Mouse (Mus musculus): ENCODE results near the gene Slc10a7. TPM values are rescaled to one million over a fixed set of nuclear protein-coding genes. Genes with fewer than 3 reads are reported as not detected.

The Slc10a7 gene
- polyA plus RNA-seq, 1 experiment from 2014 or later = 18.7 TPM

DNA sequence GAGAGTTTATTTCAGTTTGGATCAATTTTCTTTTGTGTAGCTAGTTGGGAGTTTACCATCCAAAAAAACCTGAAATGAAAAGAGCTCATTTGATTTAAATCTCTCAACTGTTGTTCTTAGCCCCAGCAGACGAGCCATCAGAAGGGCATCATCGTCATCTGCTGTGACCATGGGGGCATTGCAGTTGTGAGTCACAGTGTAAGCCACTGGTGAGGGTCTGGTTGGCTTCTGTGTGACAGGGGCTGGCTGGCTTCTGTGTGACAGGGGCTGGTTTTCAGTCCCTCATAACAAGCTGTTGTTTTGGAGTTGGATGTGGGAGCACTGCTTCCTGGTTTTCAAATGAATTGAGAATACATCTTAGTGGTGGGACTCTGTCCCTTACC, 41.6 kb downstream of the Slc10a7 start:
- no peak overlapping the region for H3K4me3 ChIP-seq (replicated peaks)
- WGBS = 75% methylated on average over 2 of the region's 2 CpGs
- H3K36me3 ChIP-seq = no peaks in the 10 kb centered on the region
- no peaks in the 10 kb centered on the region for H3K4me1 ChIP-seq
- H3K27me3 ChIP-seq (replicated peaks) = no peaks in the 10 kb centered on the region
- H3K9me3 ChIP-seq = no peaks in the 10 kb centered on the region
- no peak overlapping the region for H3K4me2 ChIP-seq
- no peak for ATAC-seq (ENCODE audit: insufficient read depth, low FRiP score, low read depth)
- H3K9ac ChIP-seq = no peak overlapping the region
- H3K27ac ChIP-seq = no peak overlapping the region

DNA sequence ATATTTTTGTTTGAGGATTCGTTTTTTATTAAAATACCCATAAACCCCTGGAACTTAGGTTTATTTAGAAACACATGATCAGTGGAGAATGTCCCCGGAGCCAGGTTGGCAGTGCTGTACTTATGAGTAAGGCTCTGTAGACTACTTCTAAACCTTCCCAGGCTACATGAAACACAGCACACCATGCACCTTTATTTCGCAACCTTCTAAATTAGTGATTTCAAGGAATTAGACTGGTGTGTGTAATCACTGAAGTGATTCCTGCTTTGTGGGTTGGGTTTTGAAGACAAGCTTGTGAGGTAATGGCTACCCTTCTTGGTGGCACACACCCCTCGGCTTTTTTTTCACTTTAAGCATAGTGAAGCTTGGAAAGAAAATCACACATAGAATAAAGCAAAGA, 46.7 kb downstream of the Slc10a7 start:
- H3K27me3 ChIP-seq (replicated peaks) = no peaks in the 10 kb centered on the region
- H3K4me1 ChIP-seq = no peaks in the 10 kb centered on the region
- no peak overlapping the region for H3K27ac ChIP-seq
- H3K4me2 ChIP-seq = no peak overlapping the region
- no peak overlapping the region for H3K9ac ChIP-seq
- WGBS = 87% methylated on average over 4 of the region's 4 CpGs
- no peaks in the 10 kb centered on the region for H3K36me3 ChIP-seq
- H3K9me3 ChIP-seq = no peaks in the 10 kb centered on the region
- no peak for ATAC-seq (ENCODE audit: insufficient read depth, low FRiP score, low read depth)
- no peak overlapping the region for H3K4me3 ChIP-seq (replicated peaks)

DNA sequence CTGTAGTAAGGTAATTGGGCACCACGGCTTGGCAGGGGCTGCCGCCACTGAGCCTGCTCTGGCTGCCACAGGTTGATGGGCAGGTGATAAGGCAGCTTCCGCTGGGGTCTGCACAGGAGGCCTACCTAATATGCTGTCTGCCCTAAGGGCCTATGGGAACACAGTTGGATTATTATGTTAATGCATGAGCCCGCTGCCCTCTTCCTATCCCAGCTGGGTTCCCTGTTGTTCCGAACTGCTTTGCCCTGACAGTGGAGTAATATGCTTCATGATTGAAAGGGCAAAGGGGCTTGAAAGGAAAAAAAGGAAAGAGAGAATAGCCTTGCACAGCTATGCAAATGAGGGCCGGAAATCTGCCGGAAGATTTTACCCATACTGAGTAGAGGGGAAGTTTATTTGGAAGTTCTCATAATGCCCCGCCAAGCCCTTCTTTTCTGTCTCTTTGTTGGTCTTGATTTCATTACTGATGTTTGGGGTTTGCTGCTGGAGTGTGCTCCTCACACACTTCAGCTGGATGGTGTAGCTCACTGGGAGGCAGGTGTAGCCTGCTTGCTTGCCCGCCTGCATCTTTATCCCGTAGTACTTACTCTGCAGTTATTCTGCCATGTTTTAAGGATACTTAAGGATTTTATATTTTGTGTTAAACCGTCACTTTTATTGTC, 47.8 kb downstream of the Slc10a7 start:
- Histone ChIP-seq H3K9me3 (no peaks in the 10 kb centered on the region), H3K27ac (no peak overlapping the region), H3K36me3 (no peaks in the 10 kb centered on the region), H3K27me3 (replicated peaks) (no peaks in the 10 kb centered on the region), H3K4me2 (no peak overlapping the region), H3K9ac (no peak overlapping the region), H3K4me3 (replicated peaks) (no peak overlapping the region), H3K4me1 (no peaks in the 10 kb centered on the region)
- WGBS = 81% methylated on average over 11 of the region's 11 CpGs
- ATAC-seq (ENCODE audit: insufficient read depth, low FRiP score, low read depth) = no peak

DNA sequence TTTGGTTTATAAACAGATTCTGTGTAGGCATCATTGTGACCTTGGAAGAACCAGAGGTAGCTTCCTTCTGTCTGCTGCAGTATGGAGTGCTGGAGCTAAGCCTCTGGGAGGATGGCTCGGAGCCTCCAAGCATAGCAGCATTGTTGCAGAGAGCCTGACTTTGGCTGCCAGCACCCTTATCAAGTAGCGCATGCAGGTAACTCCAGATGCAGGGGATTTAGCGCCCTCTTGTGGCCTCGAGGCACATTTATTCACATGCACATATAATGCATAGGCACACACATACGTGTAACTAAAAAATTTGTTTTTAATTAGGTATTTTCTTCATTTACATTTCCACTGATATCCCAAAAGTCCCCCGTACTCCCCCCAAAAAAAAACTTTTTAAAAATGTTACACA, 52.5 kb downstream of the Slc10a7 start:
- Histone ChIP-seq H3K9me3 (no peaks in the 10 kb centered on the region), H3K4me2 (no peak overlapping the region), H3K4me3 (replicated peaks) (no peak overlapping the region), H3K27me3 (replicated peaks) (no peaks in the 10 kb centered on the region), H3K4me1 (no peaks in the 10 kb centered on the region), H3K27ac (no peak overlapping the region), H3K9ac (no peak overlapping the region), H3K36me3 (no peaks in the 10 kb centered on the region)
- WGBS = 85% methylated on average over 6 of the region's 6 CpGs
- no peak for ATAC-seq (ENCODE audit: insufficient read depth, low FRiP score, low read depth)

DNA sequence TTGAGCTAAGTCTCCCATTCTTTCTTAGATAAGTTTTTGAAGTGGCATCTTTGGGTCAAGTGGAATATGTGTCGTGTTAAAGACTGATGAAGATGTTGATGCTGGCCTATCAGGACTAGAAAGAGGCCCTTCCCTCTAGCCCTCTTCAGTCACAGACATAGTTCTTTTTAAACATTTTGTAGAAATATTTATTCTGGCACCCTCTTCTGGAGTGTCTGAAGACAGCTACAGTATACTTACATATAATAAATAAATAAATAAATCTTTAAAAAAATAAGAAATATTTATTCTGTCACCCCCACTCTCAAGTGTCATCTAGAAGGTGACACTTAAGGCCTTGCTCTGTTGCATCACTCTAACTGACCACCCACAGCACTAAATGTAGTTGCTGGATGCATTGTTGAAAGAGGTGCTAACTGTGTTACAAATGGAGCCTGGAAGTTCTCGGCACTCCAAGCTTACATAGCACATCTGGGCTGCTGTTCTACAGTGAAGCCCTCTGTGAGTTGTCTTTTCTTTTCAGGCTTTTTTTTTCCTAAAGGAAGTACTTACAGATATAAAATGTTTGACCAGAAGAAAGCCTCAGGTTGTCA, 54.4 kb downstream of the Slc10a7 start:
- Histone ChIP-seq H3K9ac (no peak overlapping the region), H3K27me3 (replicated peaks) (no peaks in the 10 kb centered on the region), H3K4me1 (no peaks in the 10 kb centered on the region), H3K36me3 (no peaks in the 10 kb centered on the region), H3K4me3 (replicated peaks) (no peak overlapping the region), H3K9me3 (no peaks in the 10 kb centered on the region), H3K4me2 (no peak overlapping the region), H3K27ac (no peak overlapping the region)
- no peak for ATAC-seq (ENCODE audit: insufficient read depth, low FRiP score, low read depth)
- 65% methylated on average over 2 of the region's 2 CpGs for WGBS

DNA sequence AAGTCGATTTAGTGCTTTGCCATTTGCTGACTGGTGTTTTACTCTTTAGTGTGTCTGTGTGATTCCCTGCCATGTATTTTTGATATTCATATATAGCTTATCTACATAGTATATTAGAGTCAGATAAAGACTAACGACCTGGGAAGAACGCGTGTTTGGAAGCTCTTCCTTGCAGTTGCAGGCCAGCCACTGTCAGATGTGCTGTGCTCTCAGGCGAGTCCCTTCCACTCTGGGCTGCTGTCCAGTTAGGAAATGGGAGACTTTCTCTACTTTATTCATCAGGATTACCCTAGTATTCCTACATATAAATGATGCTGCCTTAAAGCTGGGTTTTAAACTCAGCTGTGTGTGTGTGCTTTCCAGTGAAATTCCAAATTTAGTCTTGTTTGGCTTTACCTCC, 55.1 kb downstream of the Slc10a7 start:
- no peak overlapping the region for H3K4me2 ChIP-seq
- WGBS = 63% methylated on average over 5 of the region's 5 CpGs
- H3K36me3 ChIP-seq = no peaks in the 10 kb centered on the region
- no peak for ATAC-seq (ENCODE audit: insufficient read depth, low FRiP score, low read depth)
- H3K9ac ChIP-seq = no peak overlapping the region
- H3K9me3 ChIP-seq = no peaks in the 10 kb centered on the region
- no peak overlapping the region for H3K4me3 ChIP-seq (replicated peaks)
- no peaks in the 10 kb centered on the region for H3K4me1 ChIP-seq
- no peak overlapping the region for H3K27ac ChIP-seq
- H3K27me3 ChIP-seq (replicated peaks) = no peaks in the 10 kb centered on the region

DNA sequence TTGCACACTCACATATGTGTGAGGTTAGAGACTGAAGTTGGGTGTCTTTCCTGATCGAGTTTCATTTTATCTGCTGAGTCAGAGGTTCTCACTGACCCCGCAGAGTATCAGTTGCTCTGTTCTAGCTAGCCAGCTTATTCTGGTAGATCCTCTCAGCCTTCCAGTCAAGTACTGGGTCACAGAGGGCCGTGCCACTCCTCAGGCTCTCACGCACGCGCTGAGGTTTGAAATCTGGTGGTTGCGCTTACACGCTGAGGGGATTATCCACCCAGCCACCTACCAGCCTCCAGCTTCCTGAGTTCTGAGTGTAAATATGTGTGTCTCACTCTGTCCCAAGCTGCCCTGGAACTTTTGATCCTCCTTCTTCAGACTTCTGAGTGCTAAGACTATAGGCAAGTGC, 59.0 kb downstream of the Slc10a7 start:
- ATAC-seq (ENCODE audit: insufficient read depth, low FRiP score, low read depth) = no peak
- 78% methylated on average over 8 of the region's 8 CpGs for WGBS

DNA sequence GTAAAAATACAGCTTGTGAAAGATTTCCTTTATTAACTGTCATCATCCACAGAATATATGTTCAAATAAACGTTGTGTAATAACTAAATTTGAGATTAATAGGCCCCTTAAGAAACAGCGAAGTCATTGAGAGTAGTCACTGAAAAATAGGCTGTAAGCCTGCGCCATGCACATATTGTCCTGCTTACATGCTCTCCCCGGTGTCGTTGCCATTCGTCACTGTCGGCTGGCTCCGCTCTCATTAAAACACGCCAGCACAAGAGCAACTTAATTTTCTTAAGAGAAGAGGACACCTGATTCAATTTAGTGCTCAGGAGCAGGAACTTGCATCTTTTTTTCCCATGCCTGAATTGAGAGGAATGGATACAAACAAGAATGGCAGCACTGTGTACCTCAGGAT, 62.4 kb downstream of the Slc10a7 start:
- H3K27ac ChIP-seq = no peak overlapping the region
- H3K4me3 ChIP-seq (replicated peaks) = no peak overlapping the region
- no peaks in the 10 kb centered on the region for H3K36me3 ChIP-seq
- H3K27me3 ChIP-seq (replicated peaks) = no peaks in the 10 kb centered on the region
- no peaks in the 10 kb centered on the region for H3K4me1 ChIP-seq
- no peak for ATAC-seq (ENCODE audit: insufficient read depth, low FRiP score, low read depth)
- H3K4me2 ChIP-seq = no peak overlapping the region
- 47% methylated on average over 9 of the region's 9 CpGs for WGBS
- no peak overlapping the region for H3K9ac ChIP-seq
- H3K9me3 ChIP-seq = no peaks in the 10 kb centered on the region

More for the DNA sequence above, 59.0 kb downstream of the Slc10a7 start:
- H3K4me1 ChIP-seq = no peaks in the 10 kb centered on the region
- H3K27ac ChIP-seq = no peak overlapping the region
- no peak overlapping the region for H3K4me2 ChIP-seq
- H3K36me3 ChIP-seq = no peaks in the 10 kb centered on the region
- no peak overlapping the region for H3K9ac ChIP-seq
- H3K9me3 ChIP-seq = no peaks in the 10 kb centered on the region
- no peaks in the 10 kb centered on the region for H3K27me3 ChIP-seq (replicated peaks)
- H3K4me3 ChIP-seq (replicated peaks) = no peak overlapping the region

DNA sequence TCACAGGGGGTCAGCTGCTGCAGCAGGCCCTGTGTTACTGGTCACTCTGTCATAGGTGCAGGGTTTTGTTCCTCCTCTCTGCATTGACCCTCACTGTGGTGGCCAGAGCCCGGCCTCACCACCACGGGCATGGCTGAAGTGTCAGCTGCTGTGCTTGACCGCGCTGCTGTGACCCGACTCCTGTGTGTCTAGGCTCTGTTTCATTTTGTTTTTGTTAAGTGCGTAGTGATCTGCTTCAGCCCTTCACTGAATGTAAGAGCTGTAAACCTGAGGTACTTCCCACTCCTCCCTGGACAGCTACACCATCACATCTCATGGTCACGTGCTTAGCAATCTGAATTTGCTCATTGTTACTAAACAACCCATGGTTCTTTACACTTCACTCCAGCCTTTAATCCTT, 65.1 kb downstream of the Slc10a7 start:
- Histone ChIP-seq H3K4me1 (no peaks in the 10 kb centered on the region), H3K4me2 (no peak overlapping the region), H3K27me3 (replicated peaks) (no peaks in the 10 kb centered on the region), H3K9ac (no peak overlapping the region), H3K4me3 (replicated peaks) (no peak overlapping the region), H3K27ac (no peak overlapping the region), H3K36me3 (no peaks in the 10 kb centered on the region), H3K9me3 (no peaks in the 10 kb centered on the region)
- no peak for ATAC-seq (ENCODE audit: insufficient read depth, low FRiP score, low read depth)
- WGBS = 87% methylated on average over 7 of the region's 7 CpGs

DNA sequence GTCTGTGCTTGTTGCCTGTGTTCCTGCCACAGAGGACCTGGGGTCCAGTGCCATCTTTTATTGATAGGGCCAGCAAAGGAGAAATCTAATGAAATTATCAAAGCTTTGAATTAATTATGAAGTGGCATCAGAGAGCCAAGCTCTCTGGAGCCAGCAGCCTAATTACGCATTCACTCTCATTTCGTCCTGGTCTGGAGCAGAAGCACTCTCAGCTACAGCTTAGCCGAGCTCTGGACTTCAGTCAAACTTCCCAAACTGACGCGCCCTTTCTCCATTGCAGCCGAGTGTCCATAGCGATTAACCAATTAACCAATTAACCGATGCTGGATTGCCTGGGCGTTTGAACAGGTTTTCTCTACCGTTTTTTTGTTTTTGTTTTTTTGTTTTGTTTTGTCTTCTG, 68.4 kb downstream of the Slc10a7 start:
- no peak overlapping the region for H3K27ac ChIP-seq
- no peak overlapping the region for H3K9ac ChIP-seq
- no peaks in the 10 kb centered on the region for H3K36me3 ChIP-seq
- H3K27me3 ChIP-seq (replicated peaks) = no peaks in the 10 kb centered on the region
- no peak for ATAC-seq (ENCODE audit: insufficient read depth, low FRiP score, low read depth)
- no peak overlapping the region for H3K4me3 ChIP-seq (replicated peaks)
- H3K4me2 ChIP-seq = no peak overlapping the region
- WGBS = 78% methylated on average over 10 of the region's 10 CpGs
- H3K9me3 ChIP-seq = no peaks in the 10 kb centered on the region
- no peaks in the 10 kb centered on the region for H3K4me1 ChIP-seq

DNA sequence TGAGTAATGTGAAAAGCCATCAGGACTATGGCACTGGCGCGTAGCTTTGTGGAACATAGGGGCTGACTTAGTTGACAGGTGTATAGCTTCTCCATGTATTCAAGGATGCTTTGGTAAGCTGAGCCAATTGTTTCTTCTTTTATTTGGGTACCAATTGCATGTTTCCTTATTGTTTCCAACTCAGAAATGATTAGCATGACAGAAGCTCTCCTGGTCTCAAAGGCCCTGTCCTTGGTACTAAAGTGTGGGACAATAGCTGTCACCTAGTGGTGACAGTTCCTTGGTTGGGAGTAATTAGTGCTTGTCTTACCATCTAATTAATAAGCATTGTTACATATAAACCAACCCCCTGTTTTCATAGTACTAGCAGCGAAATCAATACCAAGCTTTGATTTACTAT, 68.9 kb downstream of the Slc10a7 start:
- Histone ChIP-seq H3K4me2 (no peak overlapping the region), H3K27ac (no peak overlapping the region), H3K9ac (no peak overlapping the region), H3K9me3 (no peaks in the 10 kb centered on the region), H3K27me3 (replicated peaks) (no peaks in the 10 kb centered on the region), H3K4me3 (replicated peaks) (no peak overlapping the region), H3K4me1 (no peaks in the 10 kb centered on the region), H3K36me3 (no peaks in the 10 kb centered on the region)
- WGBS = 89% methylated on average over 3 of the region's 3 CpGs
- ATAC-seq (ENCODE audit: insufficient read depth, low FRiP score, low read depth) = no peak

DNA sequence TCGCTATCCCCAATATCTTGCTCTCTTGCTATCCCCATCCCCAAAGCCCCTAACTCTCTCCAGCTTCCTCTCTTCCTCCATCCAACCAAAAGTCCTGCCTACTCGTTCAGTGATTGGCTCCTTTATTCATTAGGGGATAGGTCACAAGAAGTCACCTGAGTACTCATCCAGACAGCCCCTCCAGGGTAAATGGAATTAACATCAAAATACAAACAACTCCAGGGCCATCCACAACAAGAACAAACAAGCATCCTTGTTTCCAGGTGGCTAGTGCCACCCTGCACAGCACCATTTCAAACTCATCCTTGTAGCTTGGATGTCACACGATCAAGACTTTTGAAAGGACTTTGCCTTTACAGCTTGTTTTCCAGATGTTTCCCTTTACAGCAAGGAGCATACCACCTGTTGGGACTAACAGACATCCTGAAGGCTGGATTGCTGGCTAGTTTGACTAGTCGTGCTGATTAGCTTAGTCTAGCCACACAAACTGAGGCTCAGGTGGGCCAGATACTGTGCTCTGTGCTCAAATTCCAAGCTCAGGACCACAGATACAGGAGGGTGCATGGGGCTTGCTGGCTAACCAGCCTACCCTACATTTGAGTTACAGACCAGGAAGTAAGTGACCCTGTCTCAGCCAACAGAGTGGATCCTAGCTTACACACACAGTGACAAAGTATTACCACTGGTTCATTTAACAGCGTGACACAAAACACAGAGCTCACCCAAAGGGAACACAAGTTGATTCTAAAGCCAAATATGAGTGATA, 75.0 kb downstream of the Slc10a7 start:
- Histone ChIP-seq H3K27me3 (replicated peaks) (no peaks in the 10 kb centered on the region), H3K27ac (no peak overlapping the region), H3K36me3 (no peaks in the 10 kb centered on the region), H3K4me1 (peaks cover 7% of the 10 kb centered on the region; the same call in 1 of the 2 replicates), H3K4me3 (replicated peaks) (no peak overlapping the region), H3K9me3 (no peaks in the 10 kb centered on the region), H3K9ac (no peak overlapping the region), H3K4me2 (no peak overlapping the region)
- ATAC-seq (ENCODE audit: insufficient read depth, low FRiP score, low read depth) = no peak
- 70% methylated on average over 5 of the region's 5 CpGs for WGBS
